Mouse (Mus musculus) limb, embryonic 10.5 days (tissue): Measurements from ENCODE around the gene Slc16a6. TPM values are rescaled to one million over a fixed set of nuclear protein-coding genes. Genes with fewer than 3 reads are reported as not detected.
A peak's percentile ranks its signal among the peaks of the same experiment; 100 is the strongest.

ENCODE experiments used
- DNase-seq: peaks from one replicate; pipeline ENCODE4 v3.0.0-alpha.2; 2017; ENCODE audit warnings: low spot score
- H3K27ac ChIP-seq: fragments of 300-500 bp; sonication (generic); 2 replicates; pipeline ENCODE4 v1.5.1; 2016; ENCODE audit warnings: mild to moderate bottlenecking
- H3K27me3 ChIP-seq: fragments of 300-500 bp; sonication (generic); 2 replicates; pipeline ENCODE4 v1.6.1; 2016; ENCODE audit warnings: low read depth, mild to moderate bottlenecking; ENCODE audit not compliant: poor library complexity, severe bottlenecking
- H3K36me3 ChIP-seq: fragments of 300-500 bp; sonication (generic); 2 replicates; pipeline ENCODE4 v1.6.1; 2016; ENCODE audit warnings: mild to moderate bottlenecking, moderate library complexity
- H3K4me1 ChIP-seq: fragments of 300-500 bp; sonication (generic); 2 replicates; pipeline ENCODE4 v1.6.1; 2016
- H3K4me3 ChIP-seq: fragments of 300-500 bp; sonication (generic); 2 replicates; pipeline ENCODE4 v1.5.1; 2016; ENCODE audit warnings: mild to moderate bottlenecking, moderate library complexity
- H3K9me3 ChIP-seq: fragments of 300-500 bp; sonication (generic); replicated peaks from 2 replicates; pipeline ENCODE4 v1.6.1; 2016; ENCODE audit warnings: mild to moderate bottlenecking
- WGBS: fragments of 180-500 bp; shearing (Covaris S2); methylation state at CpG from one replicate; pipeline ENCODE4 v1.1.7; 2016; 5-methylcytosine and 5-hydroxymethylcytosine counted together
- polyA plus RNA-seq: library from polyadenylated mRNA; unstranded; fragments of >200 nt; fragmentation: Nextera tagmentation; extraction: Ambion mirVana; gene quantifications from 2 replicates; pipeline ENCODE4 v1.2.1, GENCODE M21; 2016

Slc16a6 gene
- polyA plus RNA-seq, 1 experiment from 2014 or later, result 4.7 TPM

DNA sequence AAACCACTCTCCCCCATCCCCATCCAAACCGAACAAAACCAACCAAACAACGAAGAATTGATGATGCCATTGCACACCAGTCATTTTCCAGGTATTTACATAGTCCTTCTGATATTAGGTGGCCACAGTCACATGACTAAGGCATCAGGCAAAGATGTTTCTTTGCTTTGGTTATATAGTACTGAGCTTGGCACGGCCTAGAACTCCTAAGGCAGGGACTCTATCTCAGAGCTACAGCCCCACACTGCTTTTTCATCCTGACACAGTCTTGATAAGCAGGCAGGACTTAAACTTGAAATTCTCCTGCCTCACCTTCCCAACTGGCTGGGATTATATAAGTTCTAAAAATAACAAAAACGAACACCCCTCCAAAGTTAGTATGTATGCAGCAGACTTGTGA, 8.3 kb downstream of the Slc16a6 start:
- no peak for DNase-seq
- Histone ChIP-seq H3K4me1 (no peaks in the 10 kb centered on the region), H3K36me3 (peaks cover 15% of the 10 kb centered on the region; the same call in 1 of the 2 replicates), H3K4me3 (no peak overlapping the region), H3K9me3 (no peaks in the 10 kb centered on the region), H3K27ac (no peak overlapping the region), H3K27me3 (no peaks in the 10 kb centered on the region)
- 91% methylated on average over 4 of the region's 4 CpGs for WGBS

DNA sequence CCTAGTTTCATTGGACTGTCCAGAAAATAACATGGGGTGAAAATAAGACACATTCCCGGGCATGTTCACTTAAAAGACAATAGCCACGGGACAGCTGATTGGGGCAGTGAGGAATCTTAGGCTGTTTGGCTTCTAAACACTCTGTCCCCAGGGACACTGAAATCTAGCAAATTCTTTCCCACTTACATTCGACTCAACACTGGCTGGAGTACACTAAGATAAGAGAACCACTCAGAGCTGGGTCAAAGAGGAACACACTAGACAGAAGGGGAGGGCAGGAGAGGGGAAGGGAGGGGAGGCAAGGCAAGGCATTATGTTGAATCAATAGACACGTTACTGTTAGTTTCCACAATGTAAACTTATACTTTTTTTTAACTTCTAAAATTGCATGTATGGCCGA, 12.8 kb downstream of the Slc16a6 start:
- no peak for DNase-seq
- Histone ChIP-seq H3K4me3 (no peak overlapping the region), H3K4me1 (no peaks in the 10 kb centered on the region), H3K27me3 (no peaks in the 10 kb centered on the region), H3K9me3 (no peaks in the 10 kb centered on the region), H3K27ac (no peak overlapping the region), H3K36me3 (peaks cover 21% of the 10 kb centered on the region; the same call in 1 of the 2 replicates)
- WGBS, result 86% methylated on average over 5 of the region's 5 CpGs

DNA sequence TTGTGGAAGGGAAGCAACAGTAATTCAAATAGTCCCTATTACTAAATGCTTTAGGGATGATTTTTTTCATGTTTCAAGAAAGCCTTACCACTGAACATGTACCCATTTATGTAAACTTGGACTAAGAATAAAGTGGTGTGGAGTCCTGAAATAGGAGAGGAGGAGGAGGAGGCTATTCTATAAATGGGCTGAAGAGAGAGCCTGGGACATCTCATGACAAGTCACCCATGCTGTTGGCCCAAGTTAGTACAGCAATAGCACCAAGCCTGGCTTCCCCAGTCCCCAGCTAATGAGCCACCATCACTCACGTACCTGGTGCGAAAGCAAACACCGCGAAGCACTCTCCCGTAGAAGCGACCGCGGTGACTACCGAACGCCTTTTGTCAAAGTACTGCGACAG, 15.2 kb downstream of the Slc16a6 start:
- Histone ChIP-seq H3K27ac (no peak overlapping the region), H3K27me3 (no peaks in the 10 kb centered on the region), H3K4me1 (no peaks in the 10 kb centered on the region), H3K4me3 (no peak overlapping the region), H3K36me3 (peaks cover 29% of the 10 kb centered on the region), H3K9me3 (no peaks in the 10 kb centered on the region)
- no peak for DNase-seq
- 90% methylated on average over 11 of the region's 11 CpGs for WGBS

DNA sequence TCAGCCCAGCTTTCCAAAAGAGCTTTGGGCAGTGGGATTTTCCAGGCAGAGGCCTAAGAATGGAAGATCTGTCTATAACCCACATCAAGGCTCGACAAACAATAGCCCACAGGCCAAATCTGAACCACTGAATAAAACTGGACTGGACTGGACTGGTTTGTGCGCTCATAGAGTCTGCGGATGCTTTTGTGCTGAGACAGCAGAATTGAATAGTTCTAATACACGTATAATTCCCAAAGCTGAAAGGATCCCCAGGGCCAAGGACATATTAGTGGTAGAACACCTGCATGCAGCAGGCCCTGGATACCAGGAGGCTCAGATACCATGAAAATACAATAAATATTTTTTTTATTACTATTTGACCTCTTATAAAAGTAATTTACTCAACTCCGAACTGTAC, 17.1 kb downstream of the Slc16a6 start:
- H3K36me3 ChIP-seq, result peaks cover 23% of the 10 kb centered on the region
- H3K9me3 ChIP-seq, result no peaks in the 10 kb centered on the region
- H3K27ac ChIP-seq, result no peak overlapping the region
- 91% methylated on average over 5 of the region's 5 CpGs for WGBS
- H3K4me3 ChIP-seq, result no peak overlapping the region
- H3K27me3 ChIP-seq, result no peaks in the 10 kb centered on the region
- H3K4me1 ChIP-seq, result no peaks in the 10 kb centered on the region
- DNase-seq, result no peak

DNA sequence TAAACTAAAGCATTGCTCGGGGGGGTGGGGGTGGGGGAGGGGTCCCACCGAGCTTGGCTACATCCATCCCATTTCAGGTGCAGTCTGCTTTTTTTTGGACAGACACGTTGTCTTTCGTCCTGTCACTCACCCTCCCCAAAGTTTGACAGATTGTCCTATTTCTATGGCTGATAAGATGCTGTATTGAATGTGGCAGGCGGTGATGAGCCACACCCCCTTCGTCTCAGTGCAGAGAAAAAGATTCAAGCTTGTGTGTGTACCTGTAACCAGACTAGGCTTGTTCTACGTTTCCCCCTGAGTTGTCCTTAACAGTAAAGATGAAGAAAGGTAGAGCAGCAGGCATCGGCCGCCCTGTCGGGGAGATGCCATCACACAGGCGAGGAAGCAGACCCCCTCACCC, 22.2 kb downstream of the Slc16a6 start:
- Histone ChIP-seq H3K27me3 (no peaks in the 10 kb centered on the region), H3K4me1 (no peaks in the 10 kb centered on the region), H3K9me3 (no peaks in the 10 kb centered on the region), H3K27ac (no peak overlapping the region), H3K4me3 (no peak overlapping the region), H3K36me3 (peaks cover 19% of the 10 kb centered on the region)
- 92% methylated on average over 11 of the region's 11 CpGs for whole genome bisulfite sequencing
- no peak for DNase-seq

DNA sequence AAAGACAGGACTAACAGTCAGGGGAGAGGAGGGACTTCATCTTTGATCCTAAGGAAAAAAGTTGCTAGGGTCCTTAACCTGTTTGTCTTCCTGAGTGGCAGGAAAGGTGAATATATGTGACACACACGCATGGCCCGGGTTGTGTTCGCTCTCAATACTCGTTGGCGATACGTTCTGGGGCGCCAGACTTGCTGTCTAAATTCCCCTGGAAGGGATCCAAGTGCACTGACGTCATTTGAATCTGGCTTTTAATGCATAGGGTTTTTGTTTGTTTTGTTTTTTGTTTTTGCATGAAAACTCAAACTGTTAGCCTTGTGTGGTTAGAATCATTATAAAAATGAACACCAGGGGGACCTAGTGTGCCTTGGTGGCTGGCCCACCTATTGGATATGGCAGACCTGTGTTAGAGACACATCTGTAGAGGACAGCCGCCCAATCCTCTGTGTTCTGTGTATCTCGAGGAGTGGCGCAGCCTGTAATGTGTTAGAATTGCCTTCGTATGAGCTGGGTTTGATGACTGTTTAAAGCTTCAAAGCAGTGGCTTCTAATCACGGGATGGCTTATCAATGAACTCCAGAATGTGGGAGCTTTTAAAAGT, 27.9 kb downstream of the Slc16a6 start:
- no peak overlapping the region for H3K27ac ChIP-seq
- 0 out of 2 replicates have a peak, but pooled peaks cover 2% of the 10 kb centered on the region for H3K36me3 ChIP-seq
- peaks cover 4% of the 10 kb centered on the region; the same call in 1 of the 2 replicates for H3K27me3 ChIP-seq
- no peak for DNase-seq
- H3K9me3 ChIP-seq, result no peaks in the 10 kb centered on the region
- H3K4me3 ChIP-seq, result no peak overlapping the region
- 0 out of 2 replicates have a peak, but pooled peaks cover 6% of the 10 kb centered on the region for H3K4me1 ChIP-seq
- WGBS, result 56% methylated on average over 13 of the region's 13 CpGs

DNA sequence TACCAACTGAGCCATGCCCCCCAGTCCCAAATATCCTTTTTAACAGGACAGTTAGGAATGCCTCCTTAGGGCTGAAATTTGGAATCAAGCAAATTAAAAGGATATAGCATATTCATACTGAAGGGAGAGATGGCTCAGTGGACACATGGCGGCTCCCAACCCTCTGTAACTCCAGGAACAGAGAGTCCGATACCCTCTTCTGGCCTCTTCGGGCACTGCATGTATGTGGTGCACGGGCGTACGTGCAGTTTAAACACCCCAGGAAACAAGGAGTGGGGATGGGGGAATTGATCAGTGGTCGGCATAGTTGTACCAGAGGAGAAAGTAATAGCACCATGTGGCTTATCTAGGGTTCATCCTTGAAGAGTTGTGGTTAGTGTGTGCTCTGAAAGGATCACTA, 28.8 kb downstream of the Slc16a6 start:
- no peak overlapping the region for H3K27ac ChIP-seq
- peaks cover 4% of the 10 kb centered on the region; the same call in 1 of the 2 replicates for H3K27me3 ChIP-seq
- no peaks in the 10 kb centered on the region for H3K9me3 ChIP-seq
- H3K36me3 ChIP-seq, result no peaks in the 10 kb centered on the region
- peak; percentile 57 for DNase-seq
- no peak overlapping the region for H3K4me3 ChIP-seq
- 60% methylated on average over 7 of the region's 7 CpGs for WGBS
- peaks cover 15% of the 10 kb centered on the region for H3K4me1 ChIP-seq

DNA sequence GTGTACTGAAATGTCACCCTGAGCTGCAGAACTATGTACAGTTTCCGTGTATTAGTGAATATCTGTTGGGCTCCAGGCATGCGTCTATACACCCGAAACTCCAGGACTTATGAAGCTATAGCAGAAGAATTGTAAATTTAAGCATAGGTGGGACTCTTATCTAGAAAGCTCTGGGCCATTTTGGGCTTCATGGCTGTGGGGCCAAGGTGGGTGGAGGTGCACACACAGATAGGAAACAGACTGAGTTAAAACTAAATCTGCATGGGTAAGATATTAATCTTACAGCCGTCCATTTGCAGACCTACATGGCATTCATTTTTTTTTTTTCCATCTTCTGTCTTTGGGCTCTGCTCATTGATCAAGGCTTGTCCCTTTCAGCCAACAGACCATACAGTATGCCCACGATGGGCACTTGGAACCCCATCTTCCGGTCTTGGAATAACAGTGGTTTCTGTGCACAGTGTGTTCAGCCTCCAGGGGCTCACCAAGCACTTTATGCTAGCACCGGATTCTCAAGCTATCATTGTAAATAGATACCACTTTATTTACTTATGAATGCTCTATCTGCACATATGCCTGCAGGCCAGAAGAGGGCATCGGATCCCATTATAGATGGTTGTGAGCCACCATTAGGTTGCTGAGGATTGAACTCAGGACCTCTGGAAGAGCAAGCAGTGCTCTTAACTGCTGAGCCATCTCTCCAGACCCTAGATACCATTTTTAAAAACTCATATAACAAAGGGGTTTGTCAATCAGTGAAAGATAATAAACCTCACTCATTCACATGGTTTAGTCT, 29.7 kb downstream of the Slc16a6 start:
- H3K4me1 ChIP-seq, result peaks cover 21% of the 10 kb centered on the region
- no peak overlapping the region for H3K27ac ChIP-seq
- no peaks in the 10 kb centered on the region for H3K9me3 ChIP-seq
- peaks cover 4% of the 10 kb centered on the region; the same call in 1 of the 2 replicates for H3K27me3 ChIP-seq
- H3K4me3 ChIP-seq, result no peak overlapping the region
- 91% methylated on average over 8 of the region's 8 CpGs for WGBS
- DNase-seq, result no peak
- H3K36me3 ChIP-seq, result no peaks in the 10 kb centered on the region

DNA sequence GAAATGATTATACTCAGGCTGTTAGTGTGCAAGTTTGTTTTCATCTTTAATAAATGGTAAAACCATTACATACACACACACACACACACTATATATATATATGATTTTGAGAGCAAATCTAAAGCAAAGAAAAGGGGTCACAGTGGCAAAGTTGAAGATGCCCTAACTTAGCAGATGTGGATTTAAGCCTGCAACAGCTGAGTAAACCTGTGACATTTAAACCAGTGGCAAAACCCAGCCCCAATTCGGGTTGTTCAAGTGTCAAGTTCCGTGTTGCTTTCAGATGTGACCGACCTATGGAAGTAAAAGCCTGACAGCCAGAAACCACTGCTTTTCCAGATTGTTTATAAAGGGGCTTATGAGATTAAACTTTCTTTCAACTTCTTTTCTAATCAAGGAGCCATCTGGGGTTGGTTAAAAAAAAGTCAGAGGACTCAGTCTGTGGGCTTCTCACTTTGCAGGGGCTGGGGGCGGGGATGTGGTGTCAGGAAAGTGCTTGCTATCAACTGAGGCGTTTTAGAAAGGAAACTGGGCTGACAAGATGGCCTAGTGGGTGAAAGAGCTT, 31.1 kb downstream of the Slc16a6 start:
- H3K4me3 ChIP-seq, result no peak overlapping the region
- H3K36me3 ChIP-seq, result peaks cover 12% of the 10 kb centered on the region
- peaks cover 21% of the 10 kb centered on the region for H3K4me1 ChIP-seq
- DNase-seq, result no peak
- 36% methylated on average over 5 of the region's 5 CpGs for WGBS
- H3K27ac ChIP-seq, result no peak overlapping the region
- no peaks in the 10 kb centered on the region for H3K9me3 ChIP-seq
- peaks cover 4% of the 10 kb centered on the region; the same call in 1 of the 2 replicates for H3K27me3 ChIP-seq

DNA sequence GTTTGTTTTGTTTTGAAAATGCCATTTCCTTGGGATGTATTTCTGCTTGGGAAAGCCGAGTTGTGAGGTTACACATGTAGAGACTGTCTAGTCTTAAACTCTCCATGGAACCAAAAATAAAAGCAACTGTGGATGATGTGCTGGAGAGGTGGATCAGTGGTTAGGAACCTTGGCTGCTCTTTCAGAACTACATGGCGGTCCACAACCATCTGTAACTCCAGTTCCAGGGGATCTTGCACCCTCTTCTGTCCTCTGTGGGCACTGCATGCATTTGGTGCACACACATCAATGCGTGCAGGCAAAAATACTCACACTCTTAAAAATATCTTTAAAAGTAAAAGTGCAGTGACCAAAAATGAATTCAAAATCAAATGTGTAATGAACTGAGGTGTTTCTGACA, 32.3 kb downstream of the Slc16a6 start:
- Histone ChIP-seq H3K9me3 (no peaks in the 10 kb centered on the region), H3K36me3 (peaks cover 23% of the 10 kb centered on the region), H3K27ac (no peak overlapping the region), H3K4me3 (no peak overlapping the region), H3K4me1 (peaks cover 21% of the 10 kb centered on the region), H3K27me3 (peaks cover 4% of the 10 kb centered on the region; the same call in 1 of the 2 replicates)
- no peak for DNase-seq
- 58% methylated on average over 3 of the region's 3 CpGs for WGBS

DNA sequence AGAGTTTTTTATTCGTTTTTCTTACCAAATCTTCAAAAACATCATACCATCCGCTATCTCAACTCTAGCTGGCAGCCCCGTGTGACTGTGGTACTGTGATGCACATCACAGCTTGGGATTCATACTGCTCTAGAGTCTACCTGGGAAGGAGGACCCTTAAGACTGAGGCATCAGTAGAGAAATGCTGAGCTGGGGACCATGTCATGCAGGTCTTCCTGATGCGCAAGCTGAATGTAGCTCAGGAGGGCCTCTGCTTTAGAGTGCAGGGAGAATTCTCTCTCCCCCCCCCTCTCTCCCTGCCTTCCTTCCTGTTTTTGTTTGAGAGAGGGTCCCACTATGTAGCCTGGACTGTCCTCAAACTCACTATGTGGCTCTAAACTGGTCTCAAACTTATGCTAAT, 32.8 kb downstream of the Slc16a6 start:
- no peak for DNase-seq
- peak overlapping the region; percentile 62 for H3K4me3 ChIP-seq
- H3K36me3 ChIP-seq, result peaks cover 28% of the 10 kb centered on the region
- H3K27me3 ChIP-seq, result peaks cover 4% of the 10 kb centered on the region; the same call in 1 of the 2 replicates
- WGBS, result 58% methylated on average over 4 of the region's 4 CpGs
- no peaks in the 10 kb centered on the region for H3K9me3 ChIP-seq
- peaks cover 21% of the 10 kb centered on the region for H3K4me1 ChIP-seq
- H3K27ac ChIP-seq, result no peak overlapping the region

DNA sequence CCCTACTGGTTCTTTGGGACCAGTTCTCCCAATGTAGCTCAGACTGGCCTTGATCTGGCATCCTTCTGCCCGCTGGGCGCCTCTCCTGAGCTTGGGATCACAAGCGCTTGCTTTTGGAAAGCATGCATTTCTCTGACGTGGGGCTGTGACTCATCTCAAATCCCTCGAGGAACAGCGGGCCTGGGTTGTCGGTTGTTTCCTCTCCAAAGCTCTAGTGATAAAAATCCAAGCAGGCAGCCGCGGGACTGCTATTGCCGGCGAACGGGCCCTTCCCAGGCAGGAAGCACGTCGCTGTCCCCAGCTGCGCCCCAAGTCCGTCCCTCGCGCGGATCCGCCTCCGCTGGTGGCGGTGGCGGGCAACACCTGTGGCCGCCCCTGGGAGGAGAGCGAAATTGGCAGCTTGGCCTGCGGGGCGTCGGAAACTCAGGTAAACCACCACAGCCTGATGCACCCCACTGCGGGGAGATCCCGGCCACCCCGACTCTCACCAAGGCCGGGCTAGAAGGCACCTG, 33.5 kb downstream of the Slc16a6 start:
- Histone ChIP-seq H3K36me3 (peaks cover 35% of the 10 kb centered on the region), H3K27me3 (peaks cover 4% of the 10 kb centered on the region; the same call in 1 of the 2 replicates), H3K9me3 (no peaks in the 10 kb centered on the region), H3K27ac (peak overlapping the region; percentile 76), H3K4me3 (peak overlapping the region; percentile 62), H3K4me1 (peaks cover 21% of the 10 kb centered on the region)
- WGBS, result 2% methylated on average over 32 of the region's 32 CpGs
- peak; percentile 74 for DNase-seq

DNA sequence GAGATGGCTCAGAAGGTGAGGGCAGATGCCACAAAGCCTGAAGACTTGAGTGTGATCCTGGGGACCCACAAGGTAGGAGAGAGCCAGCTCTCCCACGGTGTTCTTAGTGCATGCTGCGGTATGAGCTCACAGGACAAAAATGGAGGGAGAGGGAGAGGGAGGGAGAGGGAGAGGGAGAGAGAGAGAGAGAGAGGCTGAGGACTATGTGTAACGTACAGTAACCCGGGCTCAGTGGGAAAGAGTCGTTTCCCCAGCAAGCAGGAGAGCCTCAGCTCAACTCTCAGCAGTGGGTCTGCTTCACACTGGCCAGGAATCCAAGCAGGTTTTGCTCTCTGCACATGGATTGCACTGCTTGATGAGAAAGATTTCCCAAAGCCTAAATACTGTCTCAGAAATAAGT, 34.2 kb downstream of the Slc16a6 start:
- peaks cover 21% of the 10 kb centered on the region for H3K4me1 ChIP-seq
- H3K9me3 ChIP-seq, result no peaks in the 10 kb centered on the region
- H3K36me3 ChIP-seq, result peaks cover 42% of the 10 kb centered on the region
- peak overlapping the region; percentile 76; the same call in 1 of the 2 replicates for H3K27ac ChIP-seq
- WGBS, result 28% methylated on average over 5 of the region's 5 CpGs
- peaks cover 4% of the 10 kb centered on the region; the same call in 1 of the 2 replicates for H3K27me3 ChIP-seq
- peak overlapping the region; percentile 62; the same call in 1 of the 2 replicates for H3K4me3 ChIP-seq
- no peak for DNase-seq
